Mouse (Mus musculus): ENCODE data around the gene Tgfbr3. TPM values are rescaled to one million over a fixed set of nuclear protein-coding genes. Genes with fewer than 3 reads are reported as not detected.

The Tgfbr3 gene
- polyA plus RNA-seq, 1 experiment, result 0.13 TPM

DNA sequence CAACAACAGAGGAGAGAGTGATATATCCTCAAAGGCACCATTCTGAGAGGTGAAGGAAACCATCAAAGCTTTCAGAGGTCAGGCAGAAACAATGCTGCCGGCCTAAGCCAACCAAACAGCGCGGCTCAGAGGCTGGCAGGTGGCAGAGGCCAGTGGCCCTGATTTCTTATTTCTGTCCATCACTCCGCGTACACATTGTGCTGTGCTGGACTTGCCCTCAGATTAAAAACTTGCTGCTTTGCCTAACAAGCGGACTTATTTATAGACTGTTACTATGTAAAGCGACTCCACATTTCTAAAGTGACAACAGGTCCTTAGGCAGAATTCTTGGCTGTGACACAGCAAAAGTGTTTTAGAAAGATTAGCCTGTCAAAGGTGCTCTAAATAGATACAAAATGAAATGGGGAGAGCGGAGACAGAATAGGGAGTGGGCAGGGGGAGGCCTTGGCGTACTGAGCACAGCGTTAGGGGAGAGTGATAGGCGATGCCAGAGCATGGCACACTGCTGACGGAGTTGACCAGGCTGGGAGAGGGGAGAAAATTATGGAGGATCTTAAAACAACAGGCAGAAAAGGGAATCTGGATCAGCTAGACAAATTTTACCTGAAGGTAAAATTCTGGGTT, 227.1 kb downstream of the Tgfbr3 start:
- TF ChIP-seq GATA1 (IDR thresholded peaks at IDR 0.05; ENCODE audit: low read length), result no peak

DNA sequence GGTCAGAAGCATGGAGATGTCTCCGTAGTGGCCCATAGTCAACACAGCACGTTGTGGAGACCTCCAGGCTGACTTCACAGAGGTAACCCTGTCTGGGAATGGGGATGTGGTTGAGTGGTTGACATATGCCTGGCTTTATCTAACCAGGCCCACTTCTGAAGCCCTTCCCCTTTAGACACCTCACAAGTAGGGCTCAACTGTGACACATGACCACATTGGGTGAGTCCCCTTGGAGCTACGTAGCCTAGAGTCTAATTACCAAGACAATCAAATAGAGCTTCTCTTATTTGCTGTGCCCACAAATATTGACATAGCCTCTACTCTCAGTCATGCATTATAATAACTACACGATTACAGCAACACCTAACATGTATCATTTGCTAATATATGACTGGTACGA, 229.9 kb downstream of the Tgfbr3 start:
- TF ChIP-seq GATA1 (IDR thresholded peaks at IDR 0.05; ENCODE audit: low read length), result no peak

DNA sequence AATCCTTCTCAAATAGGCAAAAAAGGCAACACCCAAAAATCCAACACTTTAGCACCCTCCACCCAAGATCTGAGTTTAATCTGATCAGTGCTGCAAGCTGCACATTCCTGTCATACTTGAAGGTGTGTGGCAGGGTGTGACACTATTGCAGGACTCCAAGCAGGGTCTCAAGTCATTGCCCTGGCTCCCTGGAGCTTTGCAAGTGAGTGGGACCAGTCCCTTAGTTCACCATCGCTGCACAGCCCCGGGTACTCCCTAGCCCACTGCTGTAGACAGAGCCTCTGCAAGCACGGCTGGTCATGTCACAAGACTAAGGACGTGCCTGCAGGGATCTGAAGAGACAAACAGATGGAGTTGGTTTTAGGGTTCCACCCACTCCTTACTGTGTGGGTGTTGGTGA, 230.8 kb downstream of the Tgfbr3 start:
- no peak for TF ChIP-seq GATA1 (IDR thresholded peaks at IDR 0.05; ENCODE audit: low read length)

Other genes starting within 250 kb of the Tgfbr3 start
- gene Brdt, start 41.5 kb upstream of the Tgfbr3 start, polyA plus RNA-seq (2012), result 0.02 and 0.03 TPM in 2 replicates
- not detected in 2 replicates for gene Ephx4, start 113.1 kb upstream of the Tgfbr3 start, polyA plus RNA-seq (2012)
- gene Lpcat2b, start 141.9 kb upstream of the Tgfbr3 start, polyA plus RNA-seq (2012), result not detected in 2 replicates
- 1.7 and 1.8 TPM in 2 replicates for gene Btbd8, start 148.4 kb upstream of the Tgfbr3 start, polyA plus RNA-seq (2012)
- gene Gm42669, start 218.0 kb upstream of the Tgfbr3 start, polyA plus RNA-seq (2012), result 0.10 and 0.13 TPM in 2 replicates
- not detected in 2 replicates for gene 1700028K03Rik, start 245.1 kb upstream of the Tgfbr3 start, polyA plus RNA-seq (2012)